Mouse (Mus musculus) neural tube, embryonic 12.5 days (tissue): Measurements from ENCODE around the gene Calm3. TPM values are rescaled to one million over a fixed set of nuclear protein-coding genes. Genes with fewer than 3 reads are reported as not detected.

ENCODE experiments used
- ATAC-seq: fragments of 200-750 bp; cut with Nextera tagmentation; 2 replicates; pipeline ENCODE4 v1.8.0; 2017; ENCODE audit warnings: low read depth, mild to moderate bottlenecking, moderate TSS enrichment, moderate library complexity; ENCODE audit not compliant: low FRiP score
- H3K27ac ChIP-seq: fragments of 300-500 bp; sonication (generic); 2 replicates; pipeline ENCODE4 v1.5.1; 2016
- H3K27me3 ChIP-seq: fragments of 300-500 bp; sonication (generic); replicated peaks from 2 replicates; pipeline ENCODE4 v1.6.1; 2016; ENCODE audit warnings: mild to moderate bottlenecking
- H3K36me3 ChIP-seq: fragments of 300-500 bp; sonication (generic); 2 replicates; pipeline ENCODE4 v1.6.1; 2016; ENCODE audit warnings: mild to moderate bottlenecking
- H3K4me1 ChIP-seq: fragments of 300-500 bp; sonication (generic); 2 replicates; pipeline ENCODE4 v1.6.1; 2016
- H3K4me2 ChIP-seq: fragments of 300-500 bp; sonication (generic); replicated peaks from 2 replicates; pipeline ENCODE4 v1.6.1; 2016; ENCODE audit warnings: mild to moderate bottlenecking
- H3K4me3 ChIP-seq: fragments of 300-500 bp; sonication (generic); 2 replicates; pipeline ENCODE4 v1.5.1; 2016
- H3K9ac ChIP-seq: fragments of 300-500 bp; sonication (generic); 2 replicates; pipeline ENCODE4 v1.6.1; 2016; ENCODE audit warnings: mild to moderate bottlenecking
- H3K9me3 ChIP-seq: fragments of 300-500 bp; sonication (generic); 2 replicates; pipeline ENCODE4 v1.6.1; 2016; ENCODE audit warnings: mild to moderate bottlenecking
- WGBS: fragments of 180-500 bp; shearing (Covaris S2); methylation state at CpG from one replicate; pipeline ENCODE4 v1.1.7; 2016; 5-methylcytosine and 5-hydroxymethylcytosine counted together
- polyA plus RNA-seq: library from polyadenylated mRNA; unstranded; fragments of >200 nt; fragmentation: Nextera tagmentation; extraction: Ambion mirVana; gene quantifications from 2 replicates; pipeline ENCODE4 v1.2.1, GENCODE M21; 2016

Calm3 gene
- polyA plus RNA-seq, 1 experiment from 2014 or later, result 213 TPM

GRCm38 (mm10) chr7:16876608-16877007, 47.3 kb downstream of the Calm3 start:
- ATAC-seq, result no peak
- Histone ChIP-seq H3K9ac (peak overlapping the region; percentile 88), H3K36me3 (peaks cover 6% of the 10 kb centered on the region; the same call in 1 of the 2 replicates), H3K4me1 (peaks cover 31% of the 10 kb centered on the region), H3K4me2 (peak overlapping the region; percentile 83), H3K27me3 (no peaks in the 10 kb centered on the region), H3K4me3 (peak overlapping the region; percentile 79), H3K27ac (no peak overlapping the region), H3K9me3 (no peaks in the 10 kb centered on the region)
- 3% methylated on average over 13 of the region's 13 CpGs for WGBS

GRCm38 (mm10) chr7:16876006-16876405, 47.9 kb downstream of the Calm3 start:
- no peak for ATAC-seq
- Histone ChIP-seq H3K27me3 (no peaks in the 10 kb centered on the region), H3K27ac (0 out of 2 replicates have a peak overlapping the region, but pooled peaks have one; percentile 70), H3K4me3 (peak overlapping the region; percentile 79), H3K9me3 (no peaks in the 10 kb centered on the region), H3K9ac (peak overlapping the region; percentile 88; the same call in 1 of the 2 replicates), H3K36me3 (peaks cover 10% of the 10 kb centered on the region; the same call in 1 of the 2 replicates), H3K4me1 (peaks cover 29% of the 10 kb centered on the region), H3K4me2 (peak overlapping the region; percentile 83)
- 8% methylated on average over 11 of the region's 11 CpGs for WGBS

GRCm38 (mm10) chr7:16875326-16875725, 48.6 kb downstream of the Calm3 start:
- peak overlapping the region; percentile 88 for H3K9ac ChIP-seq
- peaks cover 10% of the 10 kb centered on the region; the same call in 1 of the 2 replicates for H3K36me3 ChIP-seq
- peak; percentile 55 for ATAC-seq
- peak overlapping the region; percentile 70 for H3K27ac ChIP-seq
- no peaks in the 10 kb centered on the region for H3K27me3 ChIP-seq
- peaks cover 22% of the 10 kb centered on the region for H3K4me1 ChIP-seq
- H3K4me2 ChIP-seq, result peak overlapping the region; percentile 83
- H3K4me3 ChIP-seq, result peak overlapping the region; percentile 79
- 0% methylated on average over 39 of the region's 42 CpGs for WGBS
- H3K9me3 ChIP-seq, result no peaks in the 10 kb centered on the region

- no peak for ATAC-seq
- WGBS, result 0% methylated on average over 1 of the region's 1 CpGs
Measured at GRCm38 (mm10) chr7:16875310-16875325, 48.8 kb downstream of the Calm3 start, which contains the start of gene Dact3. TSS of gene Dact3 (plus strand) at chr7:16875317.

DNA sequence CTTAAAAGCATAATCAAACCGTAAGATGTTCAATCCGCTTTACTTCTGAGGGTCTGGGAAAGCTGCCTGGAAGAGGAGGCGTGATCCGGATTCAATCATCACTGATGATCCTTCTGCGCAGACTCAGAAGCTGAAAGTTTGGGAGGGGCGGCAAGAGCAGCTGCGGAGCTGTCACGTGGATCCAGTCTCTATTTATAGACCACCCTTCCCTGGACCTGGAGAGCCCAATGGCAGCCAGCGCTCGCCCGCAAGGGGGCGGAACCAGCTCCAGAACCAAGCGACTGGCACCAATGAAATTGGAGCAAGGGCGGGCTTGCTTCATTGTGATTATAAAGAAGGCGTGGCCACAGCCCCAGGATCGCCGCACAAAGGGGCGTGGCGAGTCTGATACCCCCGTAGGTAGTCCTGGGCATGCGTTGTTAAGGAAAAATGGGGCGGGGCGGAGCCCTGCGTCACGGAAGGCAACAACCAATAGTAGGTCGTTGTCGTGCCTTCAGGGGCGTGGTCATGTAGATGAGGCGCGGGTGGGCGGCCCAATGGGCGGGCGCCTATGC, 49.1 kb downstream of the Calm3 start:
- Histone ChIP-seq H3K4me1 (peaks cover 20% of the 10 kb centered on the region), H3K27me3 (no peaks in the 10 kb centered on the region), H3K4me2 (peak overlapping the region; percentile 83), H3K36me3 (peaks cover 10% of the 10 kb centered on the region; the same call in 1 of the 2 replicates), H3K9ac (peak overlapping the region; percentile 35; the same call in 1 of the 2 replicates), H3K27ac (peak overlapping the region; percentile 59), H3K9me3 (no peaks in the 10 kb centered on the region), H3K4me3 (peak overlapping the region; percentile 79)
- WGBS, result under 1% methylated on average over 33 of the region's 33 CpGs
- ATAC-seq, result peak; percentile 95

More at GRCm38 (mm10) chr7:16875310-16875325, 48.8 kb downstream of the Calm3 start, which contains the start of gene Dact3:
- no peaks in the 10 kb centered on the region for H3K9me3 ChIP-seq
- peaks cover 20% of the 10 kb centered on the region for H3K4me1 ChIP-seq
- no peaks in the 10 kb centered on the region for H3K27me3 ChIP-seq
- H3K36me3 ChIP-seq, result peaks cover 10% of the 10 kb centered on the region; the same call in 1 of the 2 replicates
- peak within 1 kb of the TSS; percentile 79 for H3K4me3 ChIP-seq
- peak within 1 kb of the TSS; percentile 88 for H3K9ac ChIP-seq
- peak within 1 kb of the TSS; percentile 70 for H3K27ac ChIP-seq
- peak within 1 kb of the TSS; percentile 83 for H3K4me2 ChIP-seq

DNA sequence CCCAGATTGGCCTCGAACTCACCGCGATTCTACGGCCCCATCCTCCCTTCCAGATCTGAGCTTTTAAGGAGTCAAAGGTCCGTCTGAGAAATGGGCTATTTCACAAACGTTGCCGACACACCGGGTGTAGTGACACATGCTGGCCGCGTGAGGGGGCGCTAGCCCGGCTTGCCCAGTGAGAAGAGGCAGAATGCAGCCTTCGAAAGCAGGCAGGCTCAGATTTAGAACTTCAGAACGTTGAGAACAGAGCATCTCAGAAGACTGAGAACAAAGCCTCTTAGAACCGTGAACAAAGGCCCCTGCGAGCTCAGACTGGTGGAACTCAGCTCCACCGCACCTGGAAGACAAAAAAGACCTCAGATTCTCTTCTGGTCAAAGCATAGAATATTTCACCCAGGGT, 49.7 kb downstream of the Calm3 start:
- Histone ChIP-seq H3K9ac (0 out of 2 replicates have a peak overlapping the region, but pooled peaks have one; percentile 35), H3K9me3 (no peaks in the 10 kb centered on the region), H3K27ac (peak overlapping the region; percentile 59), H3K36me3 (peaks cover 7% of the 10 kb centered on the region; the same call in 1 of the 2 replicates), H3K27me3 (no peaks in the 10 kb centered on the region), H3K4me3 (peak overlapping the region; percentile 79), H3K4me2 (peak overlapping the region; percentile 83), H3K4me1 (peaks cover 23% of the 10 kb centered on the region)
- ATAC-seq, result no peak
- WGBS, result 4% methylated on average over 17 of the region's 17 CpGs

DNA sequence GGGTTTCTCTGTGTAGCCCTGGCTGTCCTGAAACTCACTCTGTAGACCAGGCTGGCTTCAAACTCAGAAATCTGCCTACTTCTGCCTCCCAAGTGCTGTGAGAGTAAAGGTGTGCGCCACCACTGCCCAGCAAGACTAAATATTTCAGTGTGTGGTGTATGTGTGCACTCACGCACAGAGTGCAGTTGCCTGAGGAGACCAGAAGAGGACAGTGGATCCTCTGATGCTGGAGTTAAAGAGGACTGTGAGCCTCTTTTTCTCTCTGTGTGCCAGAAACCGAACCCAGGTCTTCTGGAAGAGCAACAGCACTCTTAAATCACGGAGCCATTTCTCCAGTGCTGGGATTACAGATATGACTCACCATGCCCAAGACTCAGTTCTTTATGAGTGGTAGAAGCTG, 50.5 kb downstream of the Calm3 start:
- Histone ChIP-seq H3K4me2 (0 out of 2 replicates have a peak overlapping the region, but pooled peaks have one; percentile 83), H3K27ac (no peak overlapping the region), H3K36me3 (peaks cover 3% of the 10 kb centered on the region; the same call in 1 of the 2 replicates), H3K4me3 (no peak overlapping the region), H3K9ac (no peak overlapping the region), H3K27me3 (no peaks in the 10 kb centered on the region), H3K4me1 (peaks cover 24% of the 10 kb centered on the region), H3K9me3 (no peaks in the 10 kb centered on the region)
- WGBS, result 92% methylated on average over 4 of the region's 4 CpGs
- no peak for ATAC-seq

- Histone ChIP-seq H3K4me3 (no peak overlapping the region), H3K27ac (no peak overlapping the region), H3K36me3 (peaks cover 5% of the 10 kb centered on the region; the same call in 1 of the 2 replicates), H3K9ac (no peak overlapping the region), H3K4me2 (no peak overlapping the region), H3K4me1 (peaks cover 24% of the 10 kb centered on the region), H3K27me3 (no peaks in the 10 kb centered on the region), H3K9me3 (no peaks in the 10 kb centered on the region)
- ATAC-seq, result no peak
- WGBS, result 92% methylated on average over 9 of the region's 9 CpGs
Measured at GRCm38 (mm10) chr7:16872478-16872877, 51.4 kb downstream of the Calm3 start.

- no peaks in the 10 kb centered on the region for H3K27me3 ChIP-seq
- no peak overlapping the region for H3K9ac ChIP-seq
- H3K4me2 ChIP-seq, result no peak overlapping the region
- H3K9me3 ChIP-seq, result no peaks in the 10 kb centered on the region
- H3K27ac ChIP-seq, result no peak overlapping the region
- WGBS, result 87% methylated on average over 10 of the region's 10 CpGs
- H3K4me3 ChIP-seq, result no peak overlapping the region
- peaks cover 19% of the 10 kb centered on the region for H3K4me1 ChIP-seq
- ATAC-seq, result no peak
- peaks cover 11% of the 10 kb centered on the region; the same call in 1 of the 2 replicates for H3K36me3 ChIP-seq
Measured at GRCm38 (mm10) chr7:16871600-16871999, 52.3 kb downstream of the Calm3 start.

GRCm38 (mm10) chr7:16869497-16869896, 54.4 kb downstream of the Calm3 start:
- Histone ChIP-seq H3K4me2 (peak overlapping the region; percentile 51), H3K9ac (peak overlapping the region; percentile 33; the same call in 1 of the 2 replicates), H3K9me3 (no peaks in the 10 kb centered on the region), H3K4me1 (peaks cover 10% of the 10 kb centered on the region; the same call in 1 of the 2 replicates), H3K27me3 (no peaks in the 10 kb centered on the region), H3K27ac (0 out of 2 replicates have a peak overlapping the region, but pooled peaks have one; percentile 8), H3K36me3 (peaks cover 28% of the 10 kb centered on the region), H3K4me3 (peak overlapping the region; percentile 18; the same call in 1 of the 2 replicates)
- WGBS, result 10% methylated on average over 16 of the region's 16 CpGs
- peak; percentile 93 for ATAC-seq

- H3K4me2 ChIP-seq, result no peak overlapping the region
- H3K27ac ChIP-seq, result no peak overlapping the region
- no peaks in the 10 kb centered on the region for H3K27me3 ChIP-seq
- no peak overlapping the region for H3K4me3 ChIP-seq
- H3K9ac ChIP-seq, result no peak overlapping the region
- no peaks in the 10 kb centered on the region for H3K9me3 ChIP-seq
- H3K36me3 ChIP-seq, result peaks cover 38% of the 10 kb centered on the region
- whole genome bisulfite sequencing, result 95% methylated on average over 3 of the region's 3 CpGs
- ATAC-seq, result no peak
- H3K4me1 ChIP-seq, result peaks cover 10% of the 10 kb centered on the region; the same call in 1 of the 2 replicates
Measured at GRCm38 (mm10) chr7:16867488-16867887, 56.4 kb downstream of the Calm3 start.
